Mouse (Mus musculus) bone marrow, adult 2 months (tissue): ENCODE results near the gene Bicd2. TPM values are rescaled to one million over a fixed set of nuclear protein-coding genes. Genes with fewer than 3 reads are reported as not detected.

ENCODE experiments used
- H3K27ac ChIP-seq: fragments of 200-500 bp; 2 replicates; pipeline ENCODE4 v1.5.1; 2012; ENCODE audit warnings: low read depth, mild to moderate bottlenecking, control low read depth, inconsistent platforms, low read length; ENCODE audit not compliant: control insufficient read depth, poor library complexity, insufficient read depth
- H3K4me1 ChIP-seq: fragments of 200-500 bp; 2 replicates; pipeline ENCODE4 v1.6.1; 2011; ENCODE audit warnings: low read length; ENCODE audit not compliant: control insufficient read depth, insufficient read depth
- H3K4me3 ChIP-seq: fragments of 200-500 bp; replicated peaks from 2 replicates; pipeline ENCODE3; 2011; ENCODE audit warnings: mild to moderate bottlenecking, low read depth, low read length, control low read depth; ENCODE audit not compliant: control insufficient read depth
- CTCF ChIP-seq: fragments of 200-500 bp; IDR thresholded peaks from 2 replicates; pipeline ENCODE4 v1.5.1; 2011; ENCODE audit warnings: low read length, control low read depth; ENCODE audit not compliant: control insufficient read depth, insufficient read depth
- POLR2A ChIP-seq: fragments of 200-500 bp; IDR thresholded peaks from 2 replicates; pipeline ENCODE4 v1.6.1; 2011; ENCODE audit warnings: low read depth, mild to moderate bottlenecking, control low read depth, low read length, borderline replicate concordance; ENCODE audit not compliant: control insufficient read depth
- WGBS: fragments of 180-500 bp; shearing (Covaris S2); methylation state at CpG from one replicate; pipeline ENCODE4 v1.1.7; 2018; 5-methylcytosine and 5-hydroxymethylcytosine counted together
- polyA plus RNA-seq: library from polyadenylated mRNA; stranded (reverse); fragments of >200 nt; gene quantifications from 2 replicates; pipeline ENCODE4 v1.2.4, GENCODE M21; 2011; ENCODE audit warnings: low replicate concordance; ENCODE audit not compliant: missing spikeins, insufficient read depth, insufficient read length

Bicd2 gene
- polyA plus RNA-seq, 1 experiment = 23.2 TPM

DNA sequence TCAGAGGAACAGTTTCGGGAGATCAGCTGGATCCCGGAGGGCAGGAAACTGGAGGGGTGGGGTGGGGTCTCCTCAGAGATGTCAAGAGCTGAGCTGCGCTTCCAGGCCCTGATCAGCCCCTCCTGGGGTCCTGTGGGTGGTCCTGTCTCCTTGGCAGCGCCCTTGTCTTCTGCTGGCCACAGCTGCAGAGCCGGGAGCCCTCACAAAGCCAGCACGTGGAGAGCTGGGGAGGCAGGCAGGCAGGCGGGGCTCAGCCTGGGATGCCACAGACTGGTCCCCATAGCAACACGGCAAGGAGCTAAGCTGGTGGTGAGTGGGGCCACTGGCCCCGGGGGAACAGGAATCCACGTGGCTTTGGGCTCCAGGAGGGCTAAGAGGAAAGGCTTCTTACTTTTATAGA, 21.3 kb upstream of the Bicd2 start, which contains the start of gene Fgd3:
Gene Fgd3, minus strand, starts transcription at position 272 of the 400 bp plus-strand sequence.
- TF ChIP-seq POLR2A = no peak
- no peak for TF ChIP-seq CTCF
- Histone ChIP-seq H3K4me1 (no peaks in the 10 kb centered on the region; the same call in 1 of the 2 replicates), H3K4me3 (no peak within 1 kb of the TSS), H3K27ac (no peak within 1 kb of the TSS)
- WGBS = 27% methylated on average over 10 of the region's 10 CpGs

DNA sequence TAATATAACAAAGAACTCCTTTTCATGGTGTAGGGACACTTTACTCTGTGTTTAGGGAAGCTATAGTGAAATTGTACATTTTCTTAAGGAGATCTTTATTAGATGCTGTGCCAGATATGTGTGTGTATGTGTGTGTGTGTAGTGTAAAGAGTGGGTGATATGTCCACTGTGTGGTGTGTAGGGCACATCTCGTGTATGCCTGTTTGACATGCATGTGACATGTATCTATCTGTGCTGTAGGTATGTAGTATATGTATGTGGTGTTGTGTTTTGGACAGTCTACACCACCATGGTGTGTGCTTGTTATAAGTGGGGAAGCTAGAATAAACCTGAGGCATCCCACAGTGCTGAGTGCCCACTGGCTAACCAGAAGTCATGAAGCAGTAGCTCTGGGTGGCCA, 20.9 kb upstream of the Bicd2 start:
- no peak overlapping the region for H3K4me3 ChIP-seq
- H3K27ac ChIP-seq = no peak overlapping the region
- TF ChIP-seq CTCF (no peak), POLR2A (no peak)
- WGBS = 68% methylated on average over 1 of the region's 1 CpGs
- H3K4me1 ChIP-seq = no peaks in the 10 kb centered on the region; the same call in 1 of the 2 replicates

DNA sequence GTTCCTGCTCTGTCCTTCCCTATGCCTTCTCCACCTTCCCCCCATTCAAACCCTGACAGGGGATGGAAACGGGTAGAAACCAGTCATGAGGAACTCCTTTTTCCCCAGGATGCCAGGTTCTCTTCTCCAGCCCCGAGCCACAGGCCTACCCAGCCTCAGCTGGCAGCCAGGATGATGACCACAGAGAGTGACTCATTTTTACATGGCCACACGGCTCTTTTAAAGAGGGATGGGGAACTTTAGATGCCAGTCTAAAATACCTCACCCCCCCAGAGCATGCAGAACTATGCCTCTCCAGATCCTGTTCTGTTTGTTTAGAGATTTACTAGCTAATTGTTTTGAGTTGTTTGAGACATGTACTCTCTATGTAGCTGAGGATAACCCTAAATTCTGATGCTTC, 19.9 kb upstream of the Bicd2 start:
- no peak for TF ChIP-seq POLR2A
- Histone ChIP-seq H3K27ac (no peak overlapping the region), H3K4me1 (peaks cover 2% of the 10 kb centered on the region; the same call in 1 of the 2 replicates), H3K4me3 (no peak overlapping the region)
- WGBS = 11% methylated on average over 3 of the region's 3 CpGs

DNA sequence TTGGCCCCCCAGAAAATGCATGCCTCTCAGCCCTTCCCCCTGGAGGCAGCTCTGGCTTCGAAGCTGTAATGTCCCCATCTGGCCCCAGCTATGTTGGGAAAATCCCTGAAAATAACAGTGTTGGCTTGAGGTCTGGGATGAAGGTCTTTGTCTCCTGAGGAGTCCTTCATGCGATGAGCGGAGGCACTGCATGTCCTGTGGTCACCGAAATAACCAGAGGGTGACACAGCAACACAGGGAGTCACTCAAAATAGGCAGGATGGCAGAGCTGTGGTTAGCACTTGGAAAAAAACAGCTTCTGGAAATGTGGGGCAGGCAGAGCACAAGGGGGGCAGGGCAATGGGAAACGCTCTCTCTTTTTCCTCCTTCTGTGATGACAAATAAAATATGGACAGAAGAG, 19.2 kb upstream of the Bicd2 start:
- Histone ChIP-seq H3K4me1 (peaks cover 3% of the 10 kb centered on the region; the same call in 1 of the 2 replicates), H3K4me3 (no peak overlapping the region), H3K27ac (no peak overlapping the region)
- 22% methylated on average over 5 of the region's 5 CpGs for WGBS
- no peak for TF ChIP-seq CTCF
- no peak for TF ChIP-seq POLR2A

DNA sequence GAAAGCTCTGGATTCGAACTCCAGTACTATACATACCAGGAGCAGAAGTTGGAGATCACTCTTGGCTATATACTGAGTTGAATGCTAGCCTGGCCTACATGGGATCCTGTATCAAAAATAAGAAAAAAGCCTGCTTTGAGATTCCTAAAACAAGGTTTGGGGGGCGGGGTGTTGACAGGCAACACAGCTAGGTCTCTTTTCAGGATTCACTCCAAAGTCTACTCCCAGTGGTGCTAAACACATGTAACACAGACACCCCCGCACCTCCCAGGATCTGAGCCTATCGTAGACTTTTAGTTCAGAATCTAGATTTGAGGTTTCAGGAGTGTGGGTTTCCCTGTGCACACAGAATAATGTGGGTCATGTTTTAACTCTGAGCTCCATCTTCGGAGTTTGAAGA, 18.6 kb upstream of the Bicd2 start:
- no peak overlapping the region for H3K27ac ChIP-seq
- H3K4me1 ChIP-seq = peaks cover 3% of the 10 kb centered on the region; the same call in 1 of the 2 replicates
- TF ChIP-seq POLR2A = no peak
- no peak for TF ChIP-seq CTCF
- 76% methylated on average over 5 of the region's 5 CpGs for WGBS
- no peak overlapping the region for H3K4me3 ChIP-seq

DNA sequence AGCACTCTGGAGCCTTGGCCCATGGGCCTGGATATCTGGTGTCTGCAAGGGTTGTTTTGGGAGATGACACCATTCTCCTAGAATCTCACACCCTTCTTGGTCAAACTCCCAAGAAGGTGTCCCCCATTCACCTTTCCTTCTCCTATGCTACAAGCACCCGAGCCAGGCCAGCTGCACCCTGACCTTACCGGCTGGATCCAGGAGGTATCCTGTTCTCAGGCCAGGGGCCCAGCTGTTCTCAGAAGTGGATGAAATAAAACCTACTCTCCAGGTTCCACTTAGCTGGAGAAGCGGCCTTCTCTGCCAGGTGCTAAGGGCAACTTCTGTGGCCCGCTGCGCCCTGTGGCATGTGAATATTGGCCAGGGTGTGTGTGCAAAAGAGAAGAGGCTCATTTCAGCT, 16.5 kb upstream of the Bicd2 start:
- TF ChIP-seq CTCF = no peak
- no peak for TF ChIP-seq POLR2A
- H3K4me1 ChIP-seq = peaks cover 3% of the 10 kb centered on the region; the same call in 1 of the 2 replicates
- no peak overlapping the region for H3K4me3 ChIP-seq
- H3K27ac ChIP-seq = no peak overlapping the region
- 91% methylated on average over 5 of the region's 5 CpGs for WGBS

DNA sequence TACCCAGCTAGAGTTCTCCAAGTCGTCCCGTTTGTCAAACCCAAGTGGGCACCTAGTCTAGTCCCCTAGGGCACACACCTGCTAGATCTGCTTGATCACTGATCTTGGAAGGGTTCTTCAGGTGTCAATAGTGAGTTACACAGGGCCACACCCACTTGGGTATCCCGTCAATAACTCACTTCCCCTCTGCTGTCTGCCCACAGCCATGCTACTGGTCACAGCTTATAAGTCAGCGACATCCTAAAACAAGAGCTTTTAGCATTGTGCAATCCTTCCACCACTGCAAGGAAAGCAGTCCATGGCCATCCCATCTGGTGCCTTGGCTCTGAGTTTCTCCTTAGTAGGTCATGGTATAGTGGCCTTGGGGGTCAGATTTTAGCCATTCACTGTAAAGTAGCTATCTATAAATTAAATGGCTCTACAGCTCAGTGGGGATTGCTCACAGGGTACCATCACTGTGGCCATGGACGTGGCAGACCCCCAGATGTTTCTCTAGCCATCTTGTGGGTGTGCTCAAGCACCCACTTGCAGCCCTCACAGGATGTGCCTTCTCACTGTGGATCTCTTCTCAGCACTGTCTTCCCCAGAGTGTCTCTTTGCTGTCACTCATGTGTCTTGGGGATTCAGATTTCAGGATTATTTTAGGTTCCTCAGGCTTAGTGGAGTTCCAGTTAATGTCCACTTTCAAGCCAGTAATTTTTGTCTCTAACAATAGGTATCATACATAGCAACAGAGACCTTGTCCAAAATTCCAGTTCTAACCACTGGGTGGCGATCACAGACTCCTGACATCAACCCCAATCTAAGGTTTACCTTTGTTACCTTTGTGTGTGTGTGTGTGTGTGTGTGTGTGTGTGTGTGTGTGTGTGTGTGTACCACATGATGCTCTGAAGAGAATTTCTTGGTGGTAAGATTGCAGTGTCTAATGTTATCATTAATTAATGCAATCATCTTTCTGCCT, 14.9 kb upstream of the Bicd2 start:
- no peak overlapping the region for H3K27ac ChIP-seq
- TF ChIP-seq POLR2A = no peak
- TF ChIP-seq CTCF = no peak
- no peak overlapping the region for H3K4me3 ChIP-seq
- peaks cover 3% of the 10 kb centered on the region; the same call in 1 of the 2 replicates for H3K4me1 ChIP-seq
- 32% methylated on average over 6 of the region's 6 CpGs for WGBS

DNA sequence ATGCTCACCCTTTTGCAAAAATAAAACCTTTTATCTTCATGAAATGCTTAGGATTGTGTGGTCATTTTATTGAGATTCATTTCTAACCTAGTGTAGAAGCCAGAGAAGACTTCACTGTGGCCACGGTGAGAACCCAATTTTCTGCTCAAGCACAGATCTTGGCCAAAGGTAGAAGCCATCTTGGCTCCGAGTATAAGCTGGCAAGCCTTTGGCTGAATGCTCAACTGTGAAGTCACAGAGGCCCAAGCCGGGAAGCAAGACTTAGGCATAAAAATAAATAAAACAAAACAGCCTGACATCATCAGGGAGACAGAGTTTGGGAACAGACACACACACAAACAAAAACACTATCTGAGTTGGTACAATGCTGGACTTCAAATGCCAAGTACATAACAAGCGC, 13.3 kb upstream of the Bicd2 start:
- TF ChIP-seq CTCF (no peak), POLR2A (no peak)
- Histone ChIP-seq H3K4me3 (no peak overlapping the region), H3K27ac (no peak overlapping the region), H3K4me1 (peaks cover 3% of the 10 kb centered on the region; the same call in 1 of the 2 replicates)
- WGBS = 80% methylated on average over 4 of the region's 4 CpGs

DNA sequence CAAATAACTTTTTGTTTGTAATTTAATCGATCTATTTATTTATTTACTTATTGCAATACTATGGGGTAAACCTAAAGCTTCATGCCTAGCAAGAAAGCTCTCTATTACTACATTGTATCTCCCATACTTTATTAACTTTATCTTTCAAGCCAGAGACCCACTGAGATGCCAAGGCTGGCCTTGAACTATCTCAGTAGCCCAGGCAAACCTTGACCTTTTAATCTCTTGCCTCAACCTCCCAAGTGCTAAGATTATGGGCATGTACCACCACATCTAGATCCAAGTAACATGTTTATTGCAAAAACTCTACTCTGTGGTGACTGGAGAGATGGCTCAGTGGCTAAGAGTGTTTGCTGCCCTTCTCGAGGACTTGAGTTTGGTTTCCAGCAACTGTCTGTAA, 8.1 kb upstream of the Bicd2 start:
- TF ChIP-seq CTCF = no peak
- TF ChIP-seq POLR2A = no peak
- no peaks in the 10 kb centered on the region; the same call in 1 of the 2 replicates for H3K4me1 ChIP-seq
- H3K27ac ChIP-seq = no peak overlapping the region
- WGBS = 69% methylated on average over 2 of the region's 2 CpGs
- no peak overlapping the region for H3K4me3 ChIP-seq
